Mouse (Mus musculus) gastrocnemius, postnatal 10 days (tissue): ENCODE results near the gene Mcur1. TPM values are rescaled to one million over a fixed set of nuclear protein-coding genes. Genes with fewer than 3 reads are reported as not detected.
A peak's percentile ranks its signal among the peaks of the same experiment; 100 is the strongest.

Experiments
- DNase-seq: peaks from one replicate; pipeline ENCODE4 v3.0.0; 2021; ENCODE audit warnings: mixed read lengths
- long read RNA-seq, 2 experiments: library from polyadenylated mRNA; stranded (forward); transcript quantifications; one replicate each; pipeline ENCODE4 v2.0.0; 2021
- total RNA-seq, 2 experiments: library from RNA; stranded (reverse); gene quantifications; 2 replicates each; pipeline ENCODE4 v1.2.3; 2021

Mcur1 gene
- 10 to 100 TPM; 22.0 to 22.6 TPM for total RNA-seq
- long read RNA-seq, experiment 1, full-length matches to known transcripts = 50 of 58 reads
- long read RNA-seq, experiment 1, partial matches to known transcripts = 1 of 58 reads
- long read RNA-seq, experiment 1, other reads (novel, unspliced or antisense) = 7 of 58 reads
- long read RNA-seq, experiment 2, full-length matches to known transcripts = 66 of 74 reads
- long read RNA-seq, experiment 2, partial matches to known transcripts = 0 of 74 reads
- long read RNA-seq, experiment 2, other reads (novel, unspliced or antisense) = 8 of 74 reads

DNA sequence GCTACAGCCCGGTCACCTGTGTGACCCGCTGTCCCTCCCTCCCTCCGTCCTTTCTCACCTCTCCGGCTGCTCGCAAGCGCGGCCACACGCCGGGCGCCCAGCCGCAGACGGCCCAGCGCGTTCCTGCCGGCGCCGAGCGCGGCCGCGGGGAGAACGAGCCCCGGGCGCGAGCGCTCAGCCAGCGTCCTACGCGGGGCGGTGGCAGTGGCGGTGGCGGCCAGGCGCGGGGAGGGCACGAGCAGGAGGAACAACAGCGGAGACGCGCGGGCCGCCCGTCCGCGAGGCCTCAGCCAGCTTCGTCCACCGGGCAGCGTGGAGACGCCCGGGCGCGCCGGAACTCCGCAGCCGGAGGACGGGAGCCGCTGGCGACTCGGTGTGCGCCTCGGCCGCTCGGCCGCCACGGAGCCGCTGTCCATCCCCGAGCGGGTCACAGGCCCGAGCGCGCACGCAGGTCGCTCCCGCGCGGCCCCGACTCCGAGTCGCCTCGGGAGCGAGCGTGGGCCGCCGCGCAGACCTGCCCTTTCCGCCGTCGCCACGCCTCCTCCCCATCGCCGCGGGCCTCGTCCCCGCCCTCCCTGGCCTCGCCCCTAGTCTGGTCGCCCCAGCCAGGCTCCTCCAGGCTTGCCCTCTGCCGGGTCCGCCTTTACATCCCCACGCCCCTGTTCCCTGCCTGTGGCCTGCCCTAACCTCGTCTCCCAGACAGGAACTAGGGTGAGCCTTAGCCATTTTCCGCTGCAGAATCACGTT is at the start of gene Mcur1:
Mcur1 (minus strand) TSS at position 481 of the 747 bp plus-strand sequence.
- DNase-seq = peak; percentile 97

DNA sequence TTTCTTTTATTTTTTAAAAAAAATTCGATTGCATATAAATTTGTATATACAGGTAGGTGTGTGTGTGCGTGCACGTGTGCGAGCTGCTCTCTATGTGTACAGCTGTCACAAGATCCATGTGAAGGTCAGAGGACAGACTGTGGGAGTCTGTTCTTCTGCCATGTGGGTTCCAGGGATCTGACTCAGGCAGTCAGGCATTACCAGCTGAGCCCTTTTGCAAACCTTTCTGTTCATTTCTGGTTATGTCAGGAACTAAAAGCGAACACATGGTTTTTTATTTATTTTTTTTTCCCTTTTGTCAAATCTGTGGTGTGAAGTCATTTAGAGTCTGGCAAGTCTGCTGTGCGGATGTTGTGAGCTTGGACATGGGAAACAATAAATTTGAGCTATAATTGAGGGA is 48.9 kb upstream of the Mcur1 start:
- no peak for DNase-seq

DNA sequence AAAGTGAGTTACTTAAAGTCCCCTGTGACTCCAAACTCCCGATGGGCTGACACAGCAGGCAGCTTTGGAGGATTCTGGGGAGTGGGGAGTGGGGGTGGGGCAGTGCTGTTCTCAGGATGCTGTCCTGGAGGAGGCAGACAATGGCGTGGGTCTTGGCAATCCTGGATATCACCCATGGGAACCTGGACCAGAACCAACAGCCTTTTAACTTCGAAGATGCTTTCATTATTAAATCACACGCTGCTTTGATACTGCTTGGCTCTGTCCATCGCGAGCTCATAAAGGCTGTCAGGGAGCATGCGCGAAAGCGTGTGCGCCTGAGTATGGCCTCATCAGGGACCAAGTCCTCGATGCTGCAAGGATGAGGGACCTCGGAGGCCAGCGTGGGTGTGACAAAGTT is 43.1 kb upstream of the Mcur1 start:
- DNase-seq = no peak

DNA sequence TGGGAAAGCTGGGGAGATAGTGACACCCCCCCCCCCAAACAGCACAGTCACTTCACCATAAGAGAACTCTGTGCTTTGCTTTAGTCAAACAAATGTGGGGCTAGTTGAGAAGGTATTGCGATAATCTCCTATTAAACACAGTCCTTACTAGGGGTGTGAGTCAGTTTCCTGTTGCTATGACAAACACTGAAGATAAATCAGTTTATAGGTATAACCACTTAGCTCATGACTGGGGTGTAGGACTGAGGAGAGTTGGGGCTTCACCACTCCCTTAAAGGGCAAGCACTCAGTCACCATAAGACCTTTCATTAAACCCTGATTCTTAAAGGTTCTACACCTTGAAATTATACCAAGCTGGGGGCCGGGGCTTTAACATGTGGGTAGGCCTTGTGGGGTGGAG is 42.4 kb upstream of the Mcur1 start:
- DNase-seq = no peak

DNA sequence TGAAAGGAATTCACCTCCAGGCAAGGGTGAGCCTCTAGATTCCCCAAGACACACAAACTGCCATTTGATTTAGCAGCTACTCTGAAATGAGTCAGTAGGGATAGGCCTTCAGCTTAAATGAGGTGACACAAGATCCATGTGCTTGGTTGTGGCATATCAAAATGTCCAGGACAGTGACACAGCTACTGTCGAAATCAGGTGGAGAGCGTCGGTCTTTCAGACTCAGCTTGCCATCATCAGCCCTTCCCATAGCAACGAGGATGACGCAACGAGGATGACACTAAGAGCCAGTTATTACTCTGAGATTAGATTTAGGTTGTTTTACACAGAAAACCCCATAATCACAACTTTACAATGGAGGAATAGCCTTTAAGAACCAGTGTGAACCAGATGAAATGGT is 41.0 kb upstream of the Mcur1 start:
- DNase-seq = no peak

DNA sequence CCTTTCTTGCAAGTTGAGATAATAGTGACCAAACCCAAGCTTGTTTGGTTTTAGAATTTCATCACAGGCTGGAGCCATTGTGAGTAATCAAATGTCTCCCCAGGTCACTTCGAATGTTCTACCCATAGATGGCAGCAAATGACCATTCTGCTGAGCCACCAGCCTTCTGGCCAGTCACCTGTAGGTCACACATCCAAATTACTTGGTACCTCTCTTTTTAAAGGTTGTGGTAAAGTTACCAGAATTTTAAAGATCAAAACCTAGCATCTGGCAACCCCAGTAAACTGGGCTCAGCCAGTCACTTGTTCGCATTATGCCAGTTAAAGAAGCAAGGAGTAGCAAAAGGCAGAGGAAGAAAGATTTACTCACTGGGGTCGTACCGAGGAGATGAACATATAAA is 35.9 kb upstream of the Mcur1 start:
- DNase-seq = peak; percentile 36

DNA sequence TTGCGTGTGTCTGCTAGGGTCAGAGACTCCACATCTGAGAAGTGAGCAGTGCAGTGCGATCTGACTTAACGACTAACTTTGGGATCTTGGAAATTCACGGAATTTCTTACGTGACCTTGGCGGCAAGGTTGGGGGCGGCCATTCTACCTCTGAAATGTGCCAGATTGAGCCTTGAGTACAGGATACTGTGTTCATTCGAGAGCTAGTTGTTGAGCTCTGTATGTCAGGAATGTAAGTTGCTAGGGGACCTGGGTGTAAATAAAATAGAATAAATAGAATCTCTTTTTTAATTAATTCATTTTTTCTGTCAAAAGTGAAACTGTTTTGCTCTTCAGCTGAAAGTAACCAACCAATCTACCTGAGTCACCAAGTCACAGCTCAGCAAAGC is 32.7 kb upstream of the Mcur1 start:
- DNase-seq = no peak

DNA sequence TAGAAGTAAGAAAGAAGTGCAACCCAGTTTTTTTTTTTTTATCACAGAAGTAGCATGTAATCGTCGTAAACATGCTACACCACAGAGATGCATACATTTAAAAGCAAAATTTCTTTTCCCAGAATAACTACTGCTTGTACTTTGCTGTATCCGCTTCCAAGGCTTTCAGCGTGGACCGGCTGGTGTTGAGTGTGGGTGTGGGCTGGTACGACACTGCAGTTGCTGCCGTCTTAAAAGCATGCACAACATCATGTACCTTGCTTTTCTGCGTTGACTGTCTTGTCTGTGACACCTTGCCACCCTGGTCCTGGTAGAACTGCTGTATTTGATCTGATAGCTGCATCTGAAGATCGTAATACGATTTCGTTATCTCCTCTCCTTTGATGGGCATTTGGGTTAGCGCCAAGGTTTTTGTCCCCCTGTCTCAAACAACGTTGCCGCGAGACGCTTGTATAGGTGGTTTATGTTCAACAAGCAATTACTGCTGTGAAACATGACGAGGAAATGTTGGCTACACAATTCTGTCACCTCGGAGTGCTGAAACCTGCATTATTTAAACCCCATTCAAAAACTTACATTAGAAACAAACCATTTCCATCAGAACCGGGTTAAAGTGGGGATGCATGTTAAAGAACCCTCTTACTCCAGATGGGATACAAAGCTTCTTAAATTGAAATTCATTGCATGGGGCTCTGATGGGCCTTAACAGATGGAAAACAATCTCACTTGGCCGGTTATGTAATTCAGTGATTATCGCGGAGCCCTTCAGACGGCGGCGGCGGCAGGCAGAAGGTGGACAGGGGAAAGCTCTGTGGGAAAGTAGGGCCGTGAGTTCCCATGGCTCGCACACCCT is 32.1 kb upstream of the Mcur1 start:
- DNase-seq = no peak

DNA sequence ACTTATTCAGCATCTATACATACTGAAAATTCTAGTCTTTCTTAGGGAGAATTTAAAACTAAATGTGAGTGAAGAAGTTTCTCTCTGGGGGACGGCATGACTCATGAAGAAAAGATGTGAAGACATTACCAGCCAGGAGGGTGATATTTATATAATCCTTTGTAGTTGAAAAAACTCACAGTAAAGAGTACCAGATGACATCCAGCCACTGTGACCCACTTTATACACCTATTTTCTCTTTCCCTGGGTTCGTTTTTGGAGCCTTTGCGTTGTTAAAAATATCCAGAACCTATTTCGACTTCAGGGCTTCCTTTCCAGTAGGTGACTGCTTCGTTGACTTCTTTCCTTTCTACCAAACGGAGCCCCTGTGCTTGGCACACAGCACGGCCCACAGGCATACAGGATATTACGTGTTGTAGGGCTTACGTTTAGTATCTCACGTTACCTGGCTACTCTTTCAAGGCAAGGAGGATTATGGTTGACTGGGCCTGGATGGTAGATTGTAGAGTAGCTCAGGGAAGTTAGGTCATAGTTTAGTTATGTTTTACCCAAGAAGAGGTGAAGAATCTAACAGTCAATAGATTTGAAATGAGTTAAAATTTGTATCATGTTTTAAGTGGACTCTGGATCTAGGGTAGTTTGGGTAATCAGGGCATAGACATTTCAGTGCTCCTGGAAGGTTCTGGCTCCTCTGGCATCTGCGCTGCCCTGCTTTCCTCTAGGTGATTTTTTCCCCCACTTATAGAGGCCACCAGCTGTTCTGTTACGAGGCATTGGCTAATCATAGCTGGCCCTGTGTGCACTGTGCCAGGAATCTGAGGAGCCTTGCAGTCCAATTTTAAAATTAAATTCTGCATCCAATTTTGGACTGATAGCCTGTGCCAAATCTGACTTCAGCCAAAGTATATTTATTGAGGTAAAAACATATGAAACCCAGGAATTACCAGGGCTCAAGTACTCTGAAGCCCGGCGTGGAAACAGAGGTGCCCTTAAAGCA is 28.2 kb upstream of the Mcur1 start:
- no peak for DNase-seq

DNA sequence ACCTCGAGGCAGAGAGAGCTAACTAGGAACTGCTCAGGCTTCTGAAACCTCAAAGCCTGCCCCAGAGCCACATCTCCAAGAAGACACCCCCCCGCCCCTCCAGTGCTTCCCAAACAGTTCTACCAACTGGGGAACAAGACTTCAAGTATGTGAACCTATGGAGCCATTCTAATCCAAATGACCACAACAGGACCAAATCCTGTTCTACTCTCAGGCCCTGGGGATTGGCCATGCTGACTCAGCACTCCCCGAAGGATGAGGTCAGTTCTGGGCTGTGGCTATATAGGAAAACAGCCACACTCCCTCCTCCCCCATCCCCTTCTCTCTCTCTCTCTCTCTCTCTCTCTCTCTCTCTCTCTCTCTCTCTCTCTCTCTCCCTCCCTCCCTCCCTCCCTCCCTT is 27.0 kb upstream of the Mcur1 start:
- DNase-seq = no peak

DNA sequence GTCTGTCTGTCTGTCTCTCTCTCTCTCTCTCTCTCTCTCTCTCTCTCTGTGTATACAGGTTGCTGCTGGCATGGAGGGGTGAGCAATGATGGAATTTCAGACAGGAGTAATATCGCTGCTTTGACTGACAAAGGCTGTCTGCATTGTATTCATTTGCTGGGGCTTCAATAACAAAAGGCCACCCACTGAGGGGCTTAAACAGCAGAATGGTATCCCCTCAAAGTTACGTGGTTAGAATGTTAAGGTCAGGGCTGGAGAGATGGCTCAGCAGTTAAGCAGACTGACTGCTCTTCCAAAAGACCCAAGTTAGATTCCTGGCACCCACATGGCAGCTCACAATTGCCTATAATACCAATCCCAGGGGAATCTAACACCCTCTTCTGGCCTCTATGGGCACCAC is 25.3 kb upstream of the Mcur1 start:
- DNase-seq = no peak

DNA sequence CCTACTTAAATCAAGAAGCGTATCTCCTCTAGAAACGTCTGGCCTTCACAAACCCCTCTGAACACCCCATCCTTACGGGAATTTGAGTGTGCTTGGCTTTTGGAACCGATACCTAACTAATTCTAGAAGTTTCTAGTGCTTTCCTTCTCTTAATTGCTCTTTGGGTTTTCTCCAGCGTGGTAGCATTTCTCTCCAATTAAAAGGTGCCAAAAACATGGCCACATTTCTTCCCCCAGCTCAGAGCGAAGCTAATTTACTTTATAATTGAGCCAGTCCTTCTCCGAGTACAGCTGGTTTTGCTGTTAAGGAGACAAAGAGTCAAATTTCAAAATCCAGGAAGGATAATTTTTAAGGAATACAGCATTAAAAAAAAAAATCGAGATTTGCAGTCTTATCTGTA is 23.5 kb upstream of the Mcur1 start:
- no peak for DNase-seq

DNA sequence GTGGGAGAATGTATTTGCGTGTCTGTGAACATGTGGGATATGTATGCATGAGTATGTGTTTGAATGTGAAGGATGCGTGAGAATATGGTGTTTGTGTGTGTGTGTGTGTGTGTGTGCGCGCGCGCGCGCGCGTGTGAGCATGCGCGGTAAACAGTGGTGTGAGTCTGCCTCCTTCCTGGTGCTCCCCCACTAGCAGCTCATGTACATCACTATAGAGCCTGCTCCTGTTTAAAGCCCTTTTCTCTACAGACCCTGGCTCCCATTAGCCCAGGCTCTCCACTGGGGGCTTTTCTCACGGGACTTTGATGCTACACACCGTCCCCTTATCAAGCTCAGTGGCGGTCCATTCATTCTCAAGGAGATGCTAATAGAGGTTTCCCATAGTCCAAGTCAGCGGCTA is 23.0 kb upstream of the Mcur1 start:
- DNase-seq = no peak

DNA sequence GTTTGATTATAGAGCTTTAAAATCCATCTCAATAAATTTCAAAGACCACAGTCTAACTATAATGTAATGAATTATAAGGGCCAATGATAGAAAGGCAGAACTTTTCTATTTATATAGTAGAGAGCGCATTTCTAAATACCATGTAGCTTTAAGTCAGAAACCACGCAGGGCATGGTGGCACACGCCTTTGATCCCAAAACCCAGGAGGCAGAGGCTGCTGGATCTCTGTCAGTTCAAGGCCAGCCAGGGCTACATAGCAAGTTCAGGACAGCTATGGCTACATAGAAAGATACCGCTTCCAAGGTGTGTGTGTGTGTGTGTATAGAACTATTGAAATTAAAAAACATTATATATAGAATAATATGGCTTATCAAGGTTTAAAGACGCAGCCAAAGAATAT is 20.7 kb upstream of the Mcur1 start:
- DNase-seq = no peak

DNA sequence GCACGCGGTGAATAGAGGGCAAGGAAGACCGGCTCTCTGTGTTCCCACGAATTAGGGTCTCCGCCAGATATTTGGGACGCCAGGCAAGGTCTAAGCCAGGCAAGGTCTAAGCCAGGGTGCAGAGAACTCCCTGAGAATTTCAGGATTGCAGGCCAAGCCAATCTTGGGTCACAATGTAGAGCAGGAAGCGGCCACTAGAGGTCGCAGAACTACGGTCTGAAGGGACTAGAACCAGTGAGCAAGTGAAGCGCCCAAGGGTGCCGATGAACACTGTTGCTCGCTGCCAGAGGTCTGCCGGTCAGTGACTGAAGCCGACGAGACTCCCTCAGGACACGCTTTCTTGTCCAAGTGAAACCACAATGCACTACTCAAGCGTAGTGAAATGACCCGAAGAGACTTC is 19.7 kb upstream of the Mcur1 start:
- DNase-seq = peak; percentile 63

DNA sequence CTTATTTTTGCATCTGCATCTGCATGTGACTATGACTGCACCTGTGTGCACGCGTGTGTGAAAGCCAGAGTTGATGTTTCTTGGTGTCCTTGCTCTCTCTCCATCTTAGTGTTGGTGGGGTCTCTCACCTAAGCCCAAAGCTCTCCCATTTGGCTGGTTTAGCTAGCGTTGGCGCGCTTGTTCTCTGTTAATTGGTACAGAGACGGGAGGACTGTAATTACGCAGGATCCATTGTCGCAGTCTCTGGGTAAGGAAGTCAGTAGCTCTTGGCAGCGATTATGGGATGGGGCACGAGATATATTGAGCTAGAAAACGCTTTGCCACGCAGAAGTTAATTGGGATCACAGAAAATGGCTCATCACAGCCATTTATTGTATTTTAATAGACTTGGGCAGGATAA is 17.8 kb upstream of the Mcur1 start:
- no peak for DNase-seq

DNA sequence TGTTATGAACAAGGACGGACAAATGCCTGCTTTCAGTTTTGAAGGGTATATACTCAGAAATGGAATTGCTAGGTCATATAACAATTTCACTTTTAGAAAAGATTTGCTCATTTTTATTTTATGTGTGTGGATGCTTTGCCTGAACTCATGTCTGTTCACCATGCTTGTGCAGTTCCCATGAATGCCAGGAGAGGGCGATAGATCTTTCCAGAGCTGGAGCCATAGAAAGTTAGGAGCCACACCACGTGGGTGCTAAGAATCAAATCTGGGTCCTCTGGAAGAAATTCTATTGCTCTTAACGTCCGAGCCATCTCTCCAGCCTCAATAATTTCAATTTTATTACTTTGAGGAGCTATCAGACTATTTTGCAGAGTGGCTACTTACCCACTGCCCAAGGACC is 17.3 kb upstream of the Mcur1 start:
- no peak for DNase-seq

DNA sequence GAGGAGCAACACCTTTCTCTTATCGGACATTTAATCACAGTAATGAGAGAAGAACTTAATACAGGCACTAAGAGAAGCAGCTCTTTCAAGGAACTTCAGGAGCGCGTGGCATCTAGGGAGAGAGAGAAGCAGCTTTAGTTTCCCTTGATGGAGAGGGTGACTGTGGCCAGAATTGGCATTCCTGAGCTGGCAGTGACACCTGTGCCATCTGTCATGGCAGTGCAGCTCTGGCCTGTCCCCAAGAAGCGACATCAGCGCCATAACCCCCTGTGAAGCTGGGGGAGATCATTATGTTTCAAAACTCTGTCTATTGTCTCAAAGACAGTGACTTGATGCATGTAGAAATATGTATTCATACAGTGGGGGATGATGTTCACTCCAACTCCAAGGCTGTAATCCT is 15.4 kb upstream of the Mcur1 start:
- no peak for DNase-seq

DNA sequence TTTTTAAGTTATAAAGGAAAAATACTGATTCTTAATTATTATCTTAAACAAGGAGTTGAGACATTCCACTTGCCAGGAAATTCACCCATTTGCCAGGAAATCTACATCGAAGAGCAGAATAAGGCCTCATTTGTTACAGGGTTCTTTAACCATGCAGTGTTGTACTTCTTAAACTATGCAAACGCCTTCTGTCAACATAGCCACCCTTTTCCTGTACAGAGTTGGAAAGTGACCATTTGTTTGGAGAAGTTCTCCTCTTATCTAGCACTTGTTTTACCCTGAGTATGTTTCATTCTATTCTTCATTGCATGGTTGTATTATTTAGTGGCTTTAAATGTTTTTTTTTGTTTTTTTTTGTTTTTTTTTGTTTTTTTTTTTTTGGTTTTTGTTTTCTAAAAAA is 14.0 kb upstream of the Mcur1 start:
- no peak for DNase-seq

DNA sequence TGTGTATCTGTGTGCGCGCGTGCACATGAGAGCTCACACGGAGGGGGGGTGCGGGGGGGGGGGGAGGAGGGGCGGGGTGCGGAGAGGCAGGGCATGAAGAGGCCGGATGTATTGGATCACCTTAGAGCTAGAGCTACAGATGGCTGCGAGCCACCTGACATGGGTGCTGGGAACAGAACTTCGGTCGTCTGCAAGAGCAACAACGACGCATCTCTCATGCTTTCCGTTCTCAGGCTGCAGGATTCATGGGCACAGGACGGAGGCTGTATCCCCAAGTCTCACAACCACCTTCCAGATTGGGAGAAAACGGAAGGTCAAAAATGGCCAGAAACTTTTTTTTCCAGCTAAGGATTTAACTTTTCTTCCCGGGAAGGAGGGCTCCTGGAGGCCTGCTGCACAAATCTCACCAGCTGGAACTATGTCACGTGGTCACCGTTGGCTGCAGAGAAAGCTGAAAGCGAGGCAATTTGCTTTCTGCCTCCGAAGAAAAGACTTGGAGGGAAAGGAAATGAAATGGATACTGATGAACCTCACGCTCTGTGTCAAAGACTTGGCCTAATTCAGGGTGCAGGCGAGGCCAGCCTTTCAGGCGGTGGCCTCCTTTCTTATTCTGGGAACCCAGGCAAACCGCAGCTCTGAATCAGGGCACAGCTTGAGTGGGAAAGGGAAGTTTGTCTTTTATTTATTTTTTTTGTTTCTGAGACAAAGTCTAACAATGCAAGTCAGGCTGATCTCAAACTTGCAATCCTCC is 7.3 kb upstream of the Mcur1 start:
- DNase-seq = peak; percentile 12

DNA sequence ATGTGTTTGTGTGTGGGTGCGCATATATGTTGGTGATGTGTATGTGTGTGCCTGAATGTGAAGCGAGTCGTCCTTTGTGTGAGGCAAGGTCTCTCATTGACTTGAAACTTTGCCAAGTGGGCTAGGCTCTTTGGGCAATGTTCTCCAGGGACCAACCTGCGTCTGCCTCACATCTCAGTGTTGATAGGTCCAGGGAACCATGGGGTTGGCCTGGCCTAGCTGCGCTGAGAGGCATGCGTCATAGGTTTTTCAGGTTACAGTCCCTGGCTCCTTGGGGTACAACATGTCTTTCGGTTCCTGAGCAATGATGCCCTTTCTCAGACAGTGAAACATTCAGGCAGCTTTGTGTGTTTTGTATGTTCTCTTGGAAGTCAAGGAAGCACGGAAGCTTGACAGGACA is 6.2 kb upstream of the Mcur1 start:
- no peak for DNase-seq
